Mouse (Mus musculus): ENCODE measurements around the gene Trim25. TPM values are rescaled to one million over a fixed set of nuclear protein-coding genes. Genes with fewer than 3 reads are reported as not detected.

The Trim25 gene
- total and polyA plus RNA-seq, 2 experiments, result 16.2 to 32.1 TPM

- Histone ChIP-seq H3K79me2 (ENCODE audit: control insufficient read depth, insufficient read depth, low read length) (no peaks in the 10 kb centered on the region), H3K27ac (replicated peaks; ENCODE audit: insufficient read depth, low read depth, low read length) (no peak within 1 kb of the TSS), H3K36me3 (ENCODE audit: control insufficient read depth, insufficient read depth, low read length) (no peaks in the 10 kb centered on the region), H3K4me3 (ENCODE audit: insufficient read depth, low read depth, low read length) (no peak within 1 kb of the TSS), H3K27me3 (ENCODE audit: control insufficient read depth, insufficient read depth, low read length) (no peaks in the 10 kb centered on the region), H3K4me1 (ENCODE audit: control insufficient read depth, insufficient read depth, low read length) (peaks cover 5% of the 10 kb centered on the region), H3K9ac (ENCODE audit: low read depth, low read length) (no peak within 1 kb of the TSS)
- DNase-seq (ENCODE audit: extremely low read depth, low read depth, low spot score), result no peak
- TF ChIP-seq POLR2A (IDR thresholded peaks at IDR 0.05; ENCODE audit: extremely low read depth, insufficient read depth, low read length) (no peak), CTCF (IDR thresholded peaks at IDR 0.05; ENCODE audit: low read depth, low read length) (no peak)
- 42% methylated on average over 2 of the region's 2 CpGs for WGBS
These were observed 28.9 kb upstream of the Trim25 start, which contains the start of gene Coil for GRCm38 (mm10) chr11:88970202-88970732. TSS of gene Coil (plus strand) at chr11:88970252.

GRCm38 (mm10) chr11:88973776-88974701, 25.1 kb upstream of the Trim25 start:
- Histone ChIP-seq H3K36me3 (ENCODE audit: control insufficient read depth, insufficient read depth, low read length) (no peaks in the 10 kb centered on the region), H3K4me3 (ENCODE audit: insufficient read depth, low read depth, low read length) (peak overlapping the region; percentile 62), H3K27me3 (ENCODE audit: control insufficient read depth, insufficient read depth, low read length) (no peaks in the 10 kb centered on the region), H3K4me1 (ENCODE audit: control insufficient read depth, insufficient read depth, low read length) (peaks cover 5% of the 10 kb centered on the region), H3K9ac (ENCODE audit: low read depth, low read length) (peak overlapping the region; percentile 56), H3K79me2 (ENCODE audit: control insufficient read depth, insufficient read depth, low read length) (peaks cover 3% of the 10 kb centered on the region; the same call in 1 of the 2 replicates), H3K27ac (replicated peaks; ENCODE audit: insufficient read depth, low read depth, low read length) (peak overlapping the region; percentile 7; the same call in 1 of the 2 replicates)
- peak; percentile 77 for DNase-seq (ENCODE audit: extremely low read depth, low read depth, low spot score)
- TF ChIP-seq CTCF (IDR thresholded peaks at IDR 0.05; ENCODE audit: low read depth, low read length) (peak; percentile 88), POLR2A (IDR thresholded peaks at IDR 0.05; ENCODE audit: extremely low read depth, insufficient read depth, low read length) (no peak)
- 2% methylated on average over 60 of the region's 62 CpGs for WGBS

DNA sequence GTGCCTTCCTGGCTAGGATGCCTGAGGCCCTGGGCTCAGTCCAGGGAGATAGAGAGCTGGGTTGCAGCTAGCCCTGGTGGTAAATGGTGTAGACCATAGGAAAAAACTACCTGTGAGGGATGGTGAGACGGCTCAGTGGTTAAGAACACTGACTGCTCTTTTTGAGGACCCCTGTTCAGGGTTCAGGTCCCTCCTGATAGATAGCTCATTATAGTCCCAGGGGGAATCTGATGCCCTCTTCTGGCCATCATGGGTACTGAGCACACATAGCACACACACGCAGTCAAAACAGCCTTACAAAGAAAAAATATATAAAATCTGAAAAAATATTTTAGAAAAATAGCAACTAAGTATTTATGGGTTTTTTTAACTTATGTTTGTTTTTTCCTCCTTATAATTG, 22.9 kb upstream of the Trim25 start:
- no peak overlapping the region for H3K27ac ChIP-seq (replicated peaks; ENCODE audit: insufficient read depth, low read depth, low read length)
- WGBS, result 99% methylated on average over 2 of the region's 2 CpGs

GRCm38 (mm10) chr11:88977188-88977587, 22.0 kb upstream of the Trim25 start:
- H3K4me1 ChIP-seq (ENCODE audit: control insufficient read depth, insufficient read depth, low read length), result peaks cover 5% of the 10 kb centered on the region
- no peak overlapping the region for H3K9ac ChIP-seq (ENCODE audit: low read depth, low read length)
- no peak overlapping the region for H3K4me3 ChIP-seq (ENCODE audit: insufficient read depth, low read depth, low read length)
- H3K27ac ChIP-seq (replicated peaks; ENCODE audit: insufficient read depth, low read depth, low read length), result no peak overlapping the region
- TF ChIP-seq CTCF (IDR thresholded peaks at IDR 0.05; ENCODE audit: low read depth, low read length) (no peak), POLR2A (IDR thresholded peaks at IDR 0.05; ENCODE audit: extremely low read depth, insufficient read depth, low read length) (no peak)
- H3K36me3 ChIP-seq (ENCODE audit: control insufficient read depth, insufficient read depth, low read length), result no peaks in the 10 kb centered on the region
- no peak for DNase-seq (ENCODE audit: extremely low read depth, low read depth, low spot score)
- peaks cover 3% of the 10 kb centered on the region; the same call in 1 of the 2 replicates for H3K79me2 ChIP-seq (ENCODE audit: control insufficient read depth, insufficient read depth, low read length)
- no peaks in the 10 kb centered on the region for H3K27me3 ChIP-seq (ENCODE audit: control insufficient read depth, insufficient read depth, low read length)
- 94% methylated on average over 5 of the region's 5 CpGs for WGBS

More for the DNA sequence above, 22.9 kb upstream of the Trim25 start:
- Histone ChIP-seq H3K4me3 (ENCODE audit: insufficient read depth, low read depth, low read length) (no peak overlapping the region), H3K9ac (ENCODE audit: low read depth, low read length) (no peak overlapping the region), H3K79me2 (ENCODE audit: control insufficient read depth, insufficient read depth, low read length) (peaks cover 3% of the 10 kb centered on the region; the same call in 1 of the 2 replicates), H3K4me1 (ENCODE audit: control insufficient read depth, insufficient read depth, low read length) (peaks cover 5% of the 10 kb centered on the region), H3K27me3 (ENCODE audit: control insufficient read depth, insufficient read depth, low read length) (no peaks in the 10 kb centered on the region), H3K36me3 (ENCODE audit: control insufficient read depth, insufficient read depth, low read length) (no peaks in the 10 kb centered on the region)
- DNase-seq (ENCODE audit: extremely low read depth, low read depth, low spot score), result no peak
- TF ChIP-seq POLR2A (IDR thresholded peaks at IDR 0.05; ENCODE audit: extremely low read depth, insufficient read depth, low read length) (no peak), CTCF (IDR thresholded peaks at IDR 0.05; ENCODE audit: low read depth, low read length) (peak; percentile 37; the same call in 1 of the 2 replicates)

- peaks cover 7% of the 10 kb centered on the region for H3K36me3 ChIP-seq (ENCODE audit: control insufficient read depth, insufficient read depth, low read length)
- no peak for TF ChIP-seq POLR2A (IDR thresholded peaks at IDR 0.05; ENCODE audit: extremely low read depth, insufficient read depth, low read length)
- TF ChIP-seq CTCF (IDR thresholded peaks at IDR 0.05; ENCODE audit: low read depth, low read length), result no peak
- 83% methylated on average over 8 of the region's 8 CpGs for WGBS
- no peak overlapping the region for H3K4me3 ChIP-seq (ENCODE audit: insufficient read depth, low read depth, low read length)
- no peak for DNase-seq (ENCODE audit: extremely low read depth, low read depth, low spot score)
- no peaks in the 10 kb centered on the region for H3K27me3 ChIP-seq (ENCODE audit: control insufficient read depth, insufficient read depth, low read length)
- no peaks in the 10 kb centered on the region for H3K4me1 ChIP-seq (ENCODE audit: control insufficient read depth, insufficient read depth, low read length)
- H3K79me2 ChIP-seq (ENCODE audit: control insufficient read depth, insufficient read depth, low read length), result no peaks in the 10 kb centered on the region; the same call in 1 of the 2 replicates
- H3K9ac ChIP-seq (ENCODE audit: low read depth, low read length), result no peak overlapping the region
- no peak overlapping the region for H3K27ac ChIP-seq (replicated peaks; ENCODE audit: insufficient read depth, low read depth, low read length)
These were observed 17.8 kb upstream of the Trim25 start for GRCm38 (mm10) chr11:88981337-88981736.

Data from liver, adult 2 months (tissue).